Mouse (Mus musculus): Measurements from ENCODE around the gene Tmprss9. TPM values are rescaled to one million over a fixed set of nuclear protein-coding genes. Genes with fewer than 3 reads are reported as not detected.

The Tmprss9 gene
- polyA plus RNA-seq, 1 experiment, result 0.08 TPM

DNA sequence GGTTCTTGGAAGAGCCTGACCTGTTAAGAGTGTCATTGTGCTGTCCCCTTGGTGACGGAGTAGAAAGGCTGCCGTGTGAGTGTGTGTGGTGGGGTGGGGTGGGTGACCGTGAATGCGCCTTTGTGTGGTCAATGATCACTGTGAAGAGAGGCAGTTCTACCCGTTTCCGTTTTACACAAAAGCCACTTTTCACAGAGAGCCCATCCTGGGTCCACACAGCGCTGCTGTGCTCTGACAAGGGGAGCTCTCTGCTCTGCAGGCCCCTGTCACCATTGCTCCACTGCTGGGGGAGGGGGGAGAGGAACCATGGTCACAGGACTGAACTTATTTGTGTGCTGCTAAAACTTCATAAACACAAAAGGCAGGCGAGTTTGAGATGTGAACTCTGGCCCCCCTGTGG lies 14.3 kb upstream of the Tmprss9 start:
- Histone ChIP-seq H3K9me3 (no peaks in the 10 kb centered on the region), H3K4me3 (replicated peaks) (no peak overlapping the region), H3K36me3 (replicated peaks; ENCODE audit: low read length) (peaks cover 42% of the 10 kb centered on the region), H3K4me1 (peaks cover 71% of the 10 kb centered on the region), H3K27me3 (replicated peaks) (no peaks in the 10 kb centered on the region)
- no peak for TF ChIP-seq GATA1 (IDR thresholded peaks at IDR 0.05; ENCODE audit: borderline replicate concordance, low read length)
- TF ChIP-seq FLI1 (IDR thresholded peaks at IDR 0.05; ENCODE audit: low read length), result no peak

GRCm38 (mm10) chr10:80857848-80858247 lies 13.8 kb upstream of the Tmprss9 start:
- H3K4me3 ChIP-seq (replicated peaks), result no peak overlapping the region
- H3K9me3 ChIP-seq, result no peaks in the 10 kb centered on the region
- TF ChIP-seq FLI1 (IDR thresholded peaks at IDR 0.05; ENCODE audit: low read length) (no peak), GATA1 (IDR thresholded peaks at IDR 0.05; ENCODE audit: borderline replicate concordance, low read length) (no peak)
- H3K4me1 ChIP-seq, result peaks cover 71% of the 10 kb centered on the region
- no peaks in the 10 kb centered on the region for H3K27me3 ChIP-seq (replicated peaks)
- H3K36me3 ChIP-seq (replicated peaks; ENCODE audit: low read length), result peaks cover 44% of the 10 kb centered on the region

DNA sequence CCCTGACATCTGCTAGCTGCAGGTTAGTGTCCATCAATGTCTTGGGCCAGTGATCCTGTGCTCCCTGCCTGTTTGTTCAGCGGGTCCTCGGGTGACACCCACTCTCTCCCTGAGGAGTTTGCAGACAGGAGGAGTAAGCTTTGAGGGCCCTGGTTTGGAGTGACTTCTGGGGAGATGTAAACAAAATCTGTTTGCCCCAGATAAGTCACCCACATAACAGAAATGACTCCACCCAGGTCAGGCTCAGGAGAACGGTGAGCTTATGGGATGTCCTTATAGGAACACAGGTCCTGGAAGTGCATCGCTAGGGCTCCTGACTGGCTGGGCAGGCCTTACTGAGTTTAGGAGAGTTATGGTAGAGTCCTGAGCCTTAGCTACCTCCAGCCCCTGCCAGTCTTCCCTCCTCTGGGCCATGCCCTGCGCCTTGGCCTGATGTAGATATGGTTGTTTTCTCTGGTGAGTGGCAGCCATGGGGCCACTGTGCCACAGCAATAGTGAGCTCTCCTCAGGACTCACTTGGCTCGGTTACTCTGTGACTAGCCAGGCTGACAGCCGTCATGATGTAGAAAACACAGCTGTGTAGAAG lies 13.2 kb upstream of the Tmprss9 start:
- Histone ChIP-seq H3K9me3 (no peaks in the 10 kb centered on the region), H3K36me3 (replicated peaks; ENCODE audit: low read length) (peaks cover 44% of the 10 kb centered on the region), H3K4me3 (replicated peaks) (no peak overlapping the region), H3K4me1 (peaks cover 65% of the 10 kb centered on the region), H3K27me3 (replicated peaks) (no peaks in the 10 kb centered on the region)
- TF ChIP-seq GATA1 (IDR thresholded peaks at IDR 0.05; ENCODE audit: borderline replicate concordance, low read length), result no peak
- TF ChIP-seq FLI1 (IDR thresholded peaks at IDR 0.05; ENCODE audit: low read length), result no peak

GRCm38 (mm10) chr10:80862305-80862704 lies 9.3 kb upstream of the Tmprss9 start:
- Histone ChIP-seq H3K9me3 (no peaks in the 10 kb centered on the region), H3K36me3 (replicated peaks; ENCODE audit: low read length) (peaks cover 80% of the 10 kb centered on the region), H3K27me3 (replicated peaks) (no peaks in the 10 kb centered on the region), H3K4me1 (peaks cover 31% of the 10 kb centered on the region), H3K4me3 (replicated peaks) (no peak overlapping the region)
- no peak for TF ChIP-seq GATA1 (IDR thresholded peaks at IDR 0.05; ENCODE audit: borderline replicate concordance, low read length)
- no peak for TF ChIP-seq FLI1 (IDR thresholded peaks at IDR 0.05; ENCODE audit: low read length)

DNA sequence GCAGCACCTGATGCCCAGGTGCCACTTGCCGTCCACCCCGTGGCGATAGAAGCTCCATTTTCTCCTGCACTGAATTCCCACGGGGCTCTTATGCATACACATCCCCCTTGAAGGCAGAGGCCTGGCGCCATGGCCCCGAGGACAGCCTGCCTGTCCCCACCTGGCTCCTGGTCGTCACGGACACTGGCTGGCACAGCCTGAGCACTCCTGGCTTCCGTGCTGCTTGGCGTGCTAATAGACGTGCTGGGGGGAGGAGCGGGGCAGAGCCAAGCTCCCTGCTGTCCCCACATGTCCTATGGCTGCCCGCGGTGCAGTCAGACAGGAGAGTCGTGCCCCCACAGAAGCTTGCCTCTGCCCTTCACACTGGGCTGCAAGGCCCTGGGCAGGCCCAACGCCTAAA lies 7.2 kb upstream of the Tmprss9 start:
- TF ChIP-seq GATA1 (IDR thresholded peaks at IDR 0.05; ENCODE audit: borderline replicate concordance, low read length), result no peak
- TF ChIP-seq FLI1 (IDR thresholded peaks at IDR 0.05; ENCODE audit: low read length), result no peak
- Histone ChIP-seq H3K4me3 (replicated peaks) (no peak overlapping the region), H3K4me1 (peaks cover 12% of the 10 kb centered on the region), H3K9me3 (no peaks in the 10 kb centered on the region), H3K27me3 (replicated peaks) (no peaks in the 10 kb centered on the region), H3K36me3 (replicated peaks; ENCODE audit: low read length) (peaks cover 89% of the 10 kb centered on the region)

GRCm38 (mm10) chr10:80870993-80871392 lies 655 bp upstream of the Tmprss9 start:
- Histone ChIP-seq H3K27me3 (replicated peaks) (peaks cover 33% of the 10 kb centered on the region), H3K4me3 (replicated peaks) (no peak overlapping the region), H3K4me1 (peaks cover 18% of the 10 kb centered on the region), H3K36me3 (replicated peaks; ENCODE audit: low read length) (peaks cover 29% of the 10 kb centered on the region), H3K9me3 (no peaks in the 10 kb centered on the region)
- no peak for TF ChIP-seq GATA1 (IDR thresholded peaks at IDR 0.05; ENCODE audit: borderline replicate concordance, low read length)
- no peak for TF ChIP-seq FLI1 (IDR thresholded peaks at IDR 0.05; ENCODE audit: low read length)

DNA sequence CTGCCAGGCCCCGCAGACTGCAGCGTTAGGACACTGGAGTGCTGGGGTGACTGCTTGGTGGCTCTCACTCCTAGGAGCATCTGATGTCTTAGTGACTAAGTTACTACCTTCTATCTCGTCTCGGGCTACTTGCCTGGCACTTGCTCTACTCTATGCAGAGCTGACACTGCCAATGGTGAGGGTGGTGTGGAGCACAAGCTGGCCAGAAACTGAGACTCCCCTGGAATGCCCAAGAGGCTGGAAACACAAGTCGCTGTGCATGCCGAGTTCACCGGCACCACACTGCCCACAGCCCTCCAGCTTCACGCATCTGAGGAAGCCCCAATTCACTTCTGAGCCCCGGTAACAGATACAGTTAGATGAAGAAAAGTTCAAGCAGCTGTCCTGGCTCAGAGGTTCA lies 2.4 kb downstream of the Tmprss9 start:
- Histone ChIP-seq H3K27me3 (replicated peaks) (peaks cover 33% of the 10 kb centered on the region), H3K4me1 (peaks cover 44% of the 10 kb centered on the region), H3K9me3 (no peaks in the 10 kb centered on the region), H3K36me3 (replicated peaks; ENCODE audit: low read length) (no peaks in the 10 kb centered on the region), H3K4me3 (replicated peaks) (no peak overlapping the region)
- TF ChIP-seq GATA1 (IDR thresholded peaks at IDR 0.05; ENCODE audit: borderline replicate concordance, low read length), result no peak

GRCm38 (mm10) chr10:80876028-80876427 lies 4.4 kb downstream of the Tmprss9 start:
- no peaks in the 10 kb centered on the region for H3K36me3 ChIP-seq (replicated peaks; ENCODE audit: low read length)
- no peak overlapping the region for H3K4me3 ChIP-seq (replicated peaks)
- peaks cover 28% of the 10 kb centered on the region for H3K27me3 ChIP-seq (replicated peaks)
- peaks cover 63% of the 10 kb centered on the region for H3K4me1 ChIP-seq
- TF ChIP-seq GATA1 (IDR thresholded peaks at IDR 0.05; ENCODE audit: borderline replicate concordance, low read length), result no peak
- no peaks in the 10 kb centered on the region for H3K9me3 ChIP-seq

DNA sequence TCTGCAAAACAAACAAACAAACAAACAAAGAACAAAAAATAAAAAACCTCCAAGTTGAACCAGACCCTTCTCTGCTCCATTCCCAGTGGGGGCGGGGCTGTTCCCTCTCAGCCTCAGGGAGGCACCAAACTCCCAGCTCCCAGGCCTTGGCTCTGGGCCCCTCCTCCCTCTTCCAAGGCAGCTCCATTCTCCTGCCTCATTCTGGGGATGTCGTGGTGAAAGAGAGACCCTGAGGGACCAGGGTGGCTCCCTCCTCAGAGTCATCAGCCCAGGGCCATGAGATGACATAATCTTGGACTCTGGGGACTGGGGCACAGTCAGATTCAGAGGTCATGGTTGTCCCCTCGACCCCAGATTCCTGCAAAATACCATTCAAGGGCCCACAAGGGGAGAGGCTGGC lies 4.9 kb downstream of the Tmprss9 start:
- H3K4me1 ChIP-seq, result peaks cover 63% of the 10 kb centered on the region
- H3K4me3 ChIP-seq (replicated peaks), result no peak overlapping the region
- no peaks in the 10 kb centered on the region for H3K36me3 ChIP-seq (replicated peaks; ENCODE audit: low read length)
- TF ChIP-seq FLI1 (IDR thresholded peaks at IDR 0.05; ENCODE audit: low read length) (no peak), GATA1 (IDR thresholded peaks at IDR 0.05; ENCODE audit: borderline replicate concordance, low read length) (no peak)
- H3K27me3 ChIP-seq (replicated peaks), result peaks cover 24% of the 10 kb centered on the region
- no peaks in the 10 kb centered on the region for H3K9me3 ChIP-seq

DNA sequence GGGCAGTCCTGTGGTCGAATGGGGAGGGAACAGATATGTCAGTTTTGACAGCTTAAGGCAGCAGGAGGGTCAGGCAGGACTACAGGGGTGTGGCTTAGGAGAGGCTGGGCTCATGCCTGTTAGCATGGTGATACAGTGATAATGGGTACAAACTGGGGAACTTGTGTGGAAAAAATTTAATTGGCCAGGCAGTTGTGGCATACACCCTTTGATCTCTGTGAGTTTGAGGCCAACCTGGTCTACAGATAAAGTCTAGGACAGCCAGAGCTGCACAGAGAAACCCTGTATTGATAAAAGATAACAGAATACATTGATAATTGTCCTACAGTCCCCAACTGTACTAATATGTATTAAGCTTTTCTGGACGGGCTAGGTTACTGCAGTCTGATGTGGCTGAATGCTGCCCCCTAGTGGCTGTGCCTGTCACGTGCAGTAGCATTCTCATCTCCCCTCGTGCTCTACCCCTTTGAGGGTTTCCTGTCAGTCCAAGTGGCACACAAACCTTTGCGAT lies 8.5 kb downstream of the Tmprss9 start:
- H3K9me3 ChIP-seq, result no peaks in the 10 kb centered on the region
- peaks cover 53% of the 10 kb centered on the region for H3K4me1 ChIP-seq

More for the DNA sequence above, 8.5 kb downstream of the Tmprss9 start:
- H3K4me3 ChIP-seq (replicated peaks), result peak overlapping the region; percentile 34
- peaks cover 19% of the 10 kb centered on the region for H3K27me3 ChIP-seq (replicated peaks)
- no peaks in the 10 kb centered on the region for H3K36me3 ChIP-seq (replicated peaks; ENCODE audit: low read length)
- TF ChIP-seq FLI1 (IDR thresholded peaks at IDR 0.05; ENCODE audit: low read length) (no peak), GATA1 (IDR thresholded peaks at IDR 0.05; ENCODE audit: borderline replicate concordance, low read length) (no peak)

Data from megakaryocyte, embryonic 14.5 days (primary cell).